Mouse (Mus musculus) urinary bladder, postnatal 36 days (tissue): ENCODE measurements at regions not wholly inside any gene's neighbourhood (a gene's known extent, or its start where the extent isn't known, plus 50 kb on each side); places are given as distances from the start of the nearest gene placed in this dataset.
"Not testable (repeated sequence)": the region's sequence is repeated elsewhere in the genome, so short reads cannot be mapped to it uniquely, and the experiment has no call there.

Source experiments
- DNase-seq, 2 experiments: peaks; one replicate each; pipeline ENCODE4 v3.0.0; 2022; ENCODE audit warnings: low spot score in 2 of 2, mixed read lengths in 1 of 2

DNA sequence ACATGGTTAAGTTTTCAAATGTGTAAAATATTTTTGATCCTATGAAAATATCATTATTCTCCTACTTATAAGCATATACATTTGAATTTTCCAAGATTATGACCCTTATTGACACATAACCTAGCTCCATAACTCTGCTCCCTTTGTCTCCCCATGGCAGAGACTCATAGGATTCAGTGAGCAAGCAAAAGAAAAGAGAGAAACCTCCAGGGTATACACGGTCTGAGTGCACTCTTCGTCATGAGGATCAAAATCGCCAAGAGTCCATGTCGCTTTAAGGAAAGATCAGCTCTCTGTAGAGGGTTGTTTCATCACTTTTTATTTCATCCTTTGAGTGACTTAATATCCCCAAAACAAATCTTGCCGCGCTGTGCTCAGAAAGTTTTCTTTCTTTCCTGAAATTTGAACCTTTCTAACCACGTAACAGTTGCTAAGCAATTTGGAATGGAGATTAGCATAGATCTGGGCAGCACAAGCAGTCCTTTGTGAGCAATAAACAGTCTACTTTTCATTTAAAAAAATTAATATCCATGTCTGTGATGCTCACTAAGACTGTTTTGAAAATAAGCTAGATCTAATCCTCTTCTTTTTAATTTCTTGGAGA lies 1158.0 kb downstream of the A830018L16Rik start:
- DNase-seq: no peak

DNA sequence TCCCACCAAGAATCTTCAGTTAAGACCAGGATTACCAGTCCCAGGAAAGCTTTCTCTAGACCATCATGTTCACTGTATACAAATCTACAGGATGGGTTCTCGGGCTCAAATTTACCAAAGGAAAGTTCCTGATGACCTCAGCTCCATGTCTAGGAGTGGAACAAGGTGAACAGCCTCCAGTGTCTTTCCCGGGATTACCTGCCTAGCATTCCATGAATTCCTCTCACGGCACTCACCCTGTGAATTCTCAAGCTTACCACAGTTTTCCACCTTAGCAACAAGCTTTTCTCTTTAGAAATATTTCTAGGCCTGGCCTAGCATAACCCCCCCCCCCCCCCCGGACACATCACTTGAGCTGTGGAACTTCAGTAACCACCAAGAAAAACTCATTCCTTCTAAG lies 1158.9 kb downstream of the A830018L16Rik start:
- DNase-seq: no peak

DNA sequence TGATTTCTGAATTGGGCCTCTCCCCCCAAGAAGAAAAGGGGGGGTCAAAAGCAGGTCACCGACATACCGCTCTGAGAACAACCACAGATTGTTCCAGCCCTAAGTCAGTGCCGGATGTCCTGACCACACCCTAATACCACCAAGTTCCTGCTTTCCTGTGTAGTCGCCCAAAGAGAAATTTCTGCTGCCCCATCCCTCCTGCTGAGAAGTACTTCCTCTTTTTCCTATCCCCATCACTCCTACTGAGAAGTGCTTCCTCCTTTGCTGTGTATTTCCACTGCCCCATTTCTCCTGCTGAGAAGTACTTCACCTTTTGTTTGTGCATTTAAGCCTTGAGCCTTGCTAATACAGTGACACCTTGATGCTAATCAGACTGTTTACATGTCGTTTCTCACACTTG lies 1160.4 kb downstream of the A830018L16Rik start:
- no peak for DNase-seq

DNA sequence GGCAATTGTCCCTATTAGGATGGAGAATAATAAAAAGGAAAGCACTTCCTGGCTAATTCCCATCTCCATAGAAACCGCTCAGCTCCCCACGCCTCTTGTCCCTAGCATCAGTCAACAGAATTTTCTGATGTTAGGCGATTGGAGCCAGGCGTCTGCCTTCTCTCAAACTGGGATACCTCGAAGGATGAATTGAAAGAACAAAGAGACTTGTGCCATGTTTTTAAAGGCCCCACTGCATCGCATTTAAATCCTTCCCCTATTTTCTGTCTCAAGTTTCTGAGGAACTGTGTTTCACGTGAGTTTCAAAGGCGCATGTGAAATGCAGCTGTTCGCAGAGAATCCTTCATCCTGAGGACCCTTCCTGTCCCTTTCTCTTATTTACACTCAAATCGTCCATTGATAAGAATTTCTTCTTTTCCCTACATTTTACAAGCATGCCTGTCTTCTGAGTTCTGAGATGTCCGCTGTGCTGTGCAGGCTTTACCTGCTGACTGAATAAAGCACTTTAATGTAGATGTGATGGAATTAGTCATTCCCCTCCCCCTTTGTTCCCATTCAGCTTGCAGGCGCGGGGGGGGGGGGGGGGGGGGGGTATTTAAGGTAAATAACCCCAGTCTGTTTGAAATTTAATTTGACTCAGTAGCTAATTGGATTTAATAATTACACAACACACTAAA lies 1163.3 kb downstream of the A830018L16Rik start:
- DNase-seq: no peak

DNA sequence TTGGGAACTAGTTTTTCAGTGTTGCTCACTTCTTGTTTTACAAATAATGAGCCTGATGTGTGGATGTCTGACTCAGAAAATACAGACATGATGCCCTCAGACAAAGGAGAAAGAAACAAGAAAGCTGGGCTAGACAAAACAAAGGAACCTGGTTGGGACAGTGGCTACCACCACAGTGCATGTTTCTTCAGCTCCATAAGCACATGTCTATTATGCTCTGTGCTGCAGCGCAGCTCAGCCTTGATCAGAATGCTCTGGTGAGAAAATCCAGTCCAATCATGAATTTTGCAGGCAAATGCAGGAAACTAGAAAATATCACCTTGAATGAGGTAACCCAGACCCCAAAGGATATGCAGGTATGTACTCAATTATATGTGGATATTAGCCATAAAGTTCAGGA lies 1164.1 kb downstream of the A830018L16Rik start:
- DNase-seq: no peak

DNA sequence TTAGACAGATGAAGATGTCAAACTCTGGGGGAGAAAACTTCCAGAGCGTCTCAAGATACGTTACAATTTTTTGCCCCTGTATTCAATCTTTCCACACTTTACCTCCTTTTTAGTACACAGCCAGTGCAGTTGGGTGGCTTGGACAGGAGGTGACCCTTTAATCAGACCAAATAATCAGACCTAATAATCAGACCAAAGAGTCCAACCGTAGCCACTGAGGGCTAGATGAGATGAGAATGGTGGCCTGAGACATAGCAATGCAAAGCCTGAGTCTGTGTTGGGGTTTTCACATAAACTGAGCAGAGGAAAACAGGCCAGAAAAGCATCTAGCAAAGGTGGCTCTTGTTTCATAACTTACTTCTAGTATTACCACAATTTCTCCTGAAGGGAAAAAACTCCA lies 1169.1 kb downstream of the A830018L16Rik start:
- no peak for DNase-seq

DNA sequence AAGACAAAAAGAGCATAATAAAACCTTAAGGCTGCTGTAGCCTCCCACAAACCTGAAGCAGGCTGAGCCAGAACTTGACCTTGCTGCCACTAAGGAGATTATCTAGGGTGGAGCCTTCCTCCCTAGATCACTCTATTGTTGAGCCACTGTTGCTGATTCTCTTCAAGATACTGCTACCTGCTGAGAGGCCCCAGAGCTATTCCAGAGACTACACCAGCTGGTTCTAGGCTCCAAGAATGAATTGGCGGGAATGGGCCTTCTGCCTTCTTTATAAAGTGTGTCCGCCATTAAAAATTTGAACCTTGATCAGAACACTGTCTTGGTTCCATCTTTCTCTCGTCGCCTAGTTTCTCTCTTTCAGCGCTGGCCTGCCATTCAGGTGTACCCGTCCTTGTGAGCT lies 1173.1 kb downstream of the A830018L16Rik start:
- not testable (repeated sequence) for DNase-seq

DNA sequence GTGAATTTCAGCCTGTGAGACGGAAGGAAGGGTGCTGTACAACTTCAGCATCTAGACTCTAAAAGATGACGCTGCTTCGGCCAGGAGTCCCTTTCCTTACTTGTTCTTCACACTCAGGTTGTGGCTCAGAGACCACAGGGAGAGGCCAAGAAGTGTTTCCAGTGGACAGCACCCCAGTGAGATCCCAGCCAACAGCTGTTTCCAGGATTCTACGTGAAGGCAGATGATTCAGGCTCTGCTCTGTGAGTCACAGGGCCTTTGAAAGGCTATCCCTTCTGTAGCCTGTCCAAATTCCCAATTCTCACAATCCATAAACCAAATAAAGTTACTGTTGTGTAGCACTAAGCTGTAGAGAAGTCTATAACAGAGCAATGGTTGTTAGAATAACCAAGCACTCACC lies 1198.2 kb downstream of the A830018L16Rik start:
- DNase-seq: no peak

DNA sequence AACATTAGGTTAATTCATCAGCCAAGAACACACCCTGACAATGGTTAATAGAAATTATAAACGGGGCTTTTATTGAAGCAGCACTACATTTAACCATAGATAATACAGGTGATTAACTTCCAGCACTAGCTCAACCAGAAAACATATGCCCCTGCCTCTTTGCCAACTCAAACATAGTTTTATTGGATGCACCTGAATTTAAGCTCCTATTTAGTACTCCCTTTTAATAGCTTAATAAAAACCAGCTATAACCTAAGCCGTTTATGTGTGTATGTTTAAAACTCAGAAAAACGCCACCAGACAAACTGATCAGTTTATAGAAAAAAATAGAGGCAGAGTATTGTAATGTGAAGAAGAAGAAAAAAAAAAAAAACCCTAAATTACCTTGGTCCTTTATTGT lies 1201.4 kb downstream of the A830018L16Rik start:
- no peak for DNase-seq

DNA sequence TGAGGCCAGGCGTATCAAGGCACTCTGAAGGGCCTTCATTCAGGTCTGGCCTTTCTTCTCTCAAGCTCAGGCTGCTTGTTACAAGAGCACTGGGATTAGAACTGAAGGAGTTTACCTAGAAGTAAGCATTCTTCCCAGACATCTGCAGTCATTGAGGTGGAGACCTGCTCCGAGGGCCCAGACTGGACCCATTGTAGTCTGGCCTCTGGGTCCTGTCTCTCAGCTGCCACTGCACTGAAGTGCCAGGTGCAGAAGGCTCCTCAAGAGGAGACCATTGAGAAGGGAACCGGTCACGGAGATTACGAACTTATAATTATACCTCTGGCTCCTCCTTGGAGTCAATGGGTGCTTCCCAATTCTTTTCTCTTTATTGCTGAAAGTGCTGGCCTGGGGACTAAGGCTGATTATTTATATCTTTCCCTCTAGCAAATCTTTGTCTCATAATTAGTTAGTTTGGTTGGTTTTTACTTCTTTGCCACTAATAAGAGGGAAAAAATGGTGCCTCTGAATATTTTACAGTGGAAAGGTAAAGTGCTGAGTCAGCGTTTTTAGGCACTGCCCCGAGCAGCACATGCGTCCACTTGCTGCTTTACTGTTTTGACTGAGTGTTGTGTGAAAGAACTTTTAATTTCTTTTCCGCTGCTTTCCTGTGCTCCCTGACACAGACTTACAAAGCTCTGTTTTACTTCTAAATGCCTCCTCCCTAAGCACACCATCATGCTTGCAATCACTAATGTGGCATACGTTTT lies 1202.0 kb downstream of the A830018L16Rik start:
- DNase-seq: no peak

DNA sequence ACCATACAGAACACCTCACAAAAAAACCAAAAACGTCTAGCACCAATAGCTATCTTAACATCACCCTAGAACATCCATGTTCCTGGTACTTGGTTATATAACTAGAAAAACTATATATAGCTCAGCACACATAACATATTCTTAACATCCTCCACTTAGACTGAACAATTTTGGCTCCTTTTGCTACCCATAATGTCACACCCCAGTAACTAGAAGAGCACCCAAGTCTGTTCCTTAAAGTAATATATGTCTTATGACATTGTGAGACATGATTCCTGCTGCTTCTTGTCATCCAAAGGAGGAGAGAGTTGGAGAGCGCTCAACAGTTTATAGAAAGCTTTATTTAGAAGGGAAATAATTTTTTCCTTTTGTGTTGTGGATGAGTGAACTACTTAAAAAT lies 1206.1 kb downstream of the A830018L16Rik start:
- DNase-seq: no peak

DNA sequence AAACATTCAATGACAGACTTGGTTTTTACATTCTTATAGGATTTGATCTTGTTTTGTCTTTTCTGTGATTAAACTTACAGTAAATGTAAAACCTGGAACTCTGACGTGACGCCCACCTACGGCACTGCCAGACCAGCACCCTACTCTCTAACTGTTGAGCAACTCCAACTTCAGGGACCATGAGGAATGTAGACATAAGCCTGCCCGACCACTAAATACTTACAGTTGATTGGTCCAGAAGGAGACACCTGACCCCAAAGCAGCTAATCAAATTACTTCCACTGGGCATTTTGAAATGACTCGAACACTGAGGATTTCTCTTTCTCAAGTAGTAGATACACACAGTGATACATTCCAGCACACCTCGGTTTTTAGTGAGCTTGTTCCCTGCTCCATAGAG lies 1206.9 kb downstream of the A830018L16Rik start:
- no peak for DNase-seq

DNA sequence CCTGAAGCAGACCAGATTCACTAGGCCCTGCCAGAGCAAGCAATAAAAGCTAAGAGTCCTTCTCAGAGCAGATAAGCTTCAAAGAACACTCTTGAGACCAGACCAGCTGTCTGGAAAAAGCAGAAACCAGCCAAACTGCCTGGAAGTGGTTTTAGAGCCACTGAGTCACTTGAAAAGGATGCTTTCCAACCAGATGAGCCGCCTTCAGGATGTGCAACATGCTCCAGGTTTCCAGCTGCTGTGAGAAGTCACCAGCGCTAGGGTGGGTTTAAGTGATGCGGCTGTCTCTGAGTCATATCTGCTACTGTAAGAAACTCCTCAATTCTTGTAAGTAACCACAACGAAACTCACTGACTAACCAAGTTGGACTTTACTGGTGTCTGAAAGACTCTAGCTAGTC lies 1209.3 kb downstream of the A830018L16Rik start:
- no peak for DNase-seq

DNA sequence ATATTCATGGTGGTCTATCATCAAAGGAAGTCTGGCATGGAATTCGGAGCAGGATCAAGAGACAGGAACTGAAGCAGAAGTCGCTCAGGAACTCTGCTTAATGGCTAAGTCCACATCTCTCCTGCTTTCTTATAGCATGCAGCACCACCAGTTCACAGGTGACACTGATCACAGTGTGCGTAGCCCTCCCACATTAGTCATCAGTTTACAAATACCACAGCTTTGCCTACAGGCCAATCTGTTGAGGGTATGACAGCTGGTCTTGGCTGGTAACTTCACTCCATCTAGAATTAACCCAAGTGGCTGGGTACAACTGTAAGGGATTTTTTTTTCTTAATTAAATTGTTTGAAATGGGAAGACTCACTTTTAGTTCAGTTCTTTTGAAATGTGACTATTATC lies 1219.1 kb downstream of the A830018L16Rik start:
- no peak for DNase-seq

DNA sequence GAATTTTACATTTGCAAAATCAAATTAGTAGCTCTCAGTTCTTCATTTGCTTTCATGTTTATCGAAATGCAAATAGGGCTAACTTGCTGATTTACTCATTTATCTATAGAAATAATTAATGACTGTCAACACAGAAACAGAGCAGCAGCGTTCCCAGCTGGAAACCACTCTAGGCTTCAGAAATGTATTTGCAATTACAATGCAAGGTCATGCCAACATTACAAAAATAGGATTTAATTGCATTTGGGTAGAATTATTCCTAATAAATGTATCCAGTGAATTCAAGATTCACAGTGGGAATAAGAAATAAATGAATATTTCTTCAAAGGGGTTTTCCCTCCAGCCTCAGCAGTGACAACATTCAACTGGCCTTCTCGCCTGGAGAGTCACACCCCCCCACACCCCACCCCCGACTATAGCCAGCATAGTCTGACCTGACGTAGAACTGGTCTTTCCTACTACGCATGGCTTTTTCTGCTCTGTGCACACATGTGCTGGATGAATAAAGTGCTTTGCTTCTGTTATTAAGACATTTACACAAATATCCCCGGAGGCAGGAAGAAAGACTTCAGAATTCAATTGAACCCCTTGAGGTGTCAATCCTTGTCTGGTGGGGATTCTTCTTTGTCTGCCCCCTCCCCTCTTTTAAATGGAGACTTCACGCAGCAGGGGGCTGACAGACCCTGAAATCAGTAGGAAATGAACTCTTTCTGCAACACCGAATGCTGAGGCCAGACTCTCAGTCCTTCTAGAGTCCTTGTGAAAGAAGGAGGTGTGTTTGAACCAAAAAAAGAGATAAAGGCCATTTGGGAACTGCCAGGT lies 1222.6 kb downstream of the A830018L16Rik start:
- DNase-seq: no peak

DNA sequence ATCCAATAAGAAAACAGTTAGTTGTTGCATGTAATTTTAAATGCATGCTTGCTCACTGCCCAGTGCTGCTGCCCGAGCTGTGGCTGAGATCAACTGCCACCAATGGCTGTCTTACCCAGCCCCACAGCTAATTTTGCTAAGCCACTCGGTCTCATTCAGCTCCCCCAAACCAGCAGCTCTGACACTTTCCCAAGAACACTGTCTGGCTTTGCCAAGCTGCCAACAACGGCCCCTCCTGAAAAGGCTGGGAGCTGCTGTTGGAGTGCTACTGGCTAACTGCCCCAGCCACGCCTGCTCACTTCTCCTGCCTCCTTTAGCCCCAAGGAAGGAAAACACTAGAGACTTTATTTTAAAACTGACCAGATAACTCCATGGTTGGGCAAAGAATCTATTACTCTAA lies 1227.1 kb downstream of the A830018L16Rik start:
- no peak for DNase-seq
